8 mouse cellular contexts compared by ENCODE assay signal in the genomic region with DNA sequence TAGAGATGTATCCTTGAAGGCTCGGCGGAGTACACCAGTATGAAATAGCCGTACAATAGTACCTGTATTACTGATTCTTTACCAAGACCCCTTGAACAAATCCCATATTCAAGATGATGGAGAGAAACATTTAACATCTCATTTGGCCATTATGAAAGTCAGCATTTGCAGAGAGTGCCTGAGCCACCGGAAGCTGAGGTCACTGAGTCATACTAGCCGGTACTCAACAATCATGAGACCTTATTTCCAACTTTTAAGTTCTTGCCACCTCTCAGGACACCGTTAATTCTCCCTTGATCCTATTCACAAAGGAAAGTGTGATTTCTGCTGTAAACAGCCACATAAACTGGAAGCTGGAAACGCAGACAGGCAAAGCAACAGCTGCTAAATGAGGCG. TPM values are rescaled to one million over a fixed set of nuclear protein-coding genes. Genes with fewer than 3 reads are reported as not detected.
DNase-seq lines count a peak whose midpoint lies in the region; ATAC-seq and TF ChIP-seq lines count a peak whose summit lies in the region.

No protein-coding gene starts in this region.

- H3K9me3 ChIP-seq in lung, embryonic 14.5 days (ENCODE audit: low read depth, low read length) = no peaks in the 10 kb centered on the region
- H3K9me3 ChIP-seq in midbrain, embryonic 12.5 days = no peaks in the 10 kb centered on the region

- no peak for TF ChIP-seq CTCF in lung, embryonic 14.5 days (IDR thresholded peaks at IDR 0.05; ENCODE audit: low read depth)
- no peak for TF ChIP-seq CTCF in lung, adult 2 months (IDR thresholded peaks at IDR 0.05; ENCODE audit: insufficient read depth, low read length)

- no peak overlapping the region for H3K9ac ChIP-seq in lung, embryonic 14.5 days
- no peak overlapping the region for H3K9ac ChIP-seq in midbrain, embryonic 12.5 days (replicated peaks)

- no peaks in the 10 kb centered on the region for H3K27me3 ChIP-seq in lung, embryonic 14.5 days (ENCODE audit: insufficient read depth, low read length)
- H3K27me3 ChIP-seq in midbrain, embryonic 12.5 days = no peaks in the 10 kb centered on the region

- no peak for ATAC-seq in lung, embryonic 14.5 days (ENCODE audit: insufficient read depth)
- ATAC-seq in hematopoietic stem cell, adult 5-6 weeks (replicated peaks in 1 of 2; ENCODE audit: insufficient read depth in 1 of 2, low FRiP score in 2 of 2, low TSS enrichment in 1 of 2, low read depth in 1 of 2, poor library complexity in 2 of 2, severe bottlenecking in 2 of 2) = peak; percentile 54 to 65
- ATAC-seq in midbrain, embryonic 12.5 days (ENCODE audit: low FRiP score, low read depth) = no peak

- peak overlapping the region; percentile 35; the same call in 1 of the 2 replicates for H3K4me2 ChIP-seq in lung, embryonic 14.5 days
- no peak overlapping the region for H3K4me2 ChIP-seq in midbrain, embryonic 12.5 days (replicated peaks)

- 47% methylated on average over 8 of the region's 8 CpGs for WGBS in lung, embryonic 14.5 days
- WGBS in lung, adult 2 months = 49% methylated on average over 8 of the region's 8 CpGs
- 68% methylated on average over 8 of the region's 8 CpGs for WGBS in midbrain, embryonic 12.5 days

- H3K36me3 ChIP-seq in lung, embryonic 14.5 days (ENCODE audit: insufficient read depth) = no peaks in the 10 kb centered on the region
- no peaks in the 10 kb centered on the region for H3K36me3 ChIP-seq in midbrain, embryonic 12.5 days

- DNase-seq in embryo, embryonic 10.5 days (ENCODE audit: low spot score) = peak; percentile 11
- no peak for DNase-seq in embryo, embryonic 11 days
- DNase-seq in lung, embryonic 14.5 days = no peak
- DNase-seq in lung, adult 2 months = no peak
- no peak for DNase-seq in thymus, adult 18-20 months
- DNase-seq in right cerebral cortex, postnatal 36 days (ENCODE audit: low spot score in 2 of 2) = no peak

- no peak overlapping the region for H3K27ac ChIP-seq in lung, embryonic 14.5 days (ENCODE audit: low read depth)
- peak overlapping the region; percentile 66 for H3K27ac ChIP-seq in midbrain, embryonic 12.5 days (replicated peaks)

- H3K4me3 ChIP-seq in lung, embryonic 14.5 days (ENCODE audit: low read depth, low read length) = no peak overlapping the region
- H3K4me3 ChIP-seq in lung, adult 2 months (replicated peaks; ENCODE audit: extremely low read depth, low read depth, low read length) = no peak overlapping the region
- no peak overlapping the region for H3K4me3 ChIP-seq in midbrain, embryonic 12.5 days

- no peak for TF ChIP-seq POLR2A in lung, adult 2 months (IDR thresholded peaks at IDR 0.05; ENCODE audit: borderline replicate concordance, extremely low read depth, low read depth, low read length)

- H3K4me1 ChIP-seq in lung, embryonic 14.5 days (ENCODE audit: insufficient read depth) = 0 out of 2 replicates have a peak, but pooled peaks cover 10% of the 10 kb centered on the region
- H3K4me1 ChIP-seq in lung, adult 2 months (ENCODE audit: control insufficient read depth, insufficient read depth, low read length) = no peaks in the 10 kb centered on the region
- H3K4me1 ChIP-seq in midbrain, embryonic 12.5 days = peaks cover 36% of the 10 kb centered on the region

RNA-seq across cellular contexts. Expression of a gene that starts 44.1 kb away (rescaled TPM):
- 25.0 and 26.6 TPM in 2 replicates for polyA plus RNA-seq in lung, embryonic 14.5 days (2014; fragmentation: Nextera tagmentation; extraction: Ambion mirVana)
- polyA plus RNA-seq in lung, adult 2 months (2012; rRNA removed) = 9.9 and 11.5 TPM in 2 replicates
- total RNA-seq in hematopoietic stem cell, adult 5-6 weeks (2017) = 20.7 and 25.1 TPM in 2 replicates
- polyA plus RNA-seq in midbrain, embryonic 12.5 days (2016; fragmentation: Nextera tagmentation; extraction: Ambion mirVana) = 40.4 and 44.3 TPM in 2 replicates

RNA-seq across cellular contexts. Expression of a gene that starts 59.5 kb away (rescaled TPM):
- 268 and 272 TPM in 2 replicates for polyA plus RNA-seq in lung, embryonic 14.5 days (2014; fragmentation: Nextera tagmentation; extraction: Ambion mirVana)
- polyA plus RNA-seq in lung, adult 2 months (2012; rRNA removed) = 66.1 and 92.3 TPM in 2 replicates
- total RNA-seq in hematopoietic stem cell, adult 5-6 weeks (2017) = 118 and 200 TPM in 2 replicates
- 233 and 244 TPM in 2 replicates for polyA plus RNA-seq in midbrain, embryonic 12.5 days (2016; fragmentation: Nextera tagmentation; extraction: Ambion mirVana)

RNA-seq across cellular contexts. Expression of a gene that starts 59.6 kb away (rescaled TPM):
- polyA plus RNA-seq in lung, embryonic 14.5 days (2014; fragmentation: Nextera tagmentation; extraction: Ambion mirVana) = 53.6 and 53.8 TPM in 2 replicates
- polyA plus RNA-seq in lung, adult 2 months (2012; rRNA removed) = 35.1 and 36.1 TPM in 2 replicates
- 63.6 and 76.7 TPM in 2 replicates for total RNA-seq in hematopoietic stem cell, adult 5-6 weeks (2017)
- 64.6 and 66.4 TPM in 2 replicates for polyA plus RNA-seq in midbrain, embryonic 12.5 days (2016; fragmentation: Nextera tagmentation; extraction: Ambion mirVana)

Comparison
In these comparisons a context has a peak if more than half of its experiments do, and no peak if none do; other contexts are left out.
1. ATAC-seq: peak in hematopoietic stem cell, adult 5-6 weeks (2 of 2); none in lung, embryonic 14.5 days (single experiment) and midbrain, embryonic 12.5 days (single experiment).